Mouse (Mus musculus) CD4-positive, CD25-positive, alpha-beta regulatory T cell, adult 2 months (primary cell): ENCODE measurements at regions not wholly inside any gene's neighbourhood (a gene's known extent, or its start where the extent isn't known, plus 50 kb on each side); places are given as distances from the start of the nearest gene placed in this dataset.

Source experiments
- DNase-seq: peaks from one replicate; pipeline ENCODE4 v3.0.0-alpha.2; 2012; ENCODE audit warnings: low read depth, low spot score

DNA sequence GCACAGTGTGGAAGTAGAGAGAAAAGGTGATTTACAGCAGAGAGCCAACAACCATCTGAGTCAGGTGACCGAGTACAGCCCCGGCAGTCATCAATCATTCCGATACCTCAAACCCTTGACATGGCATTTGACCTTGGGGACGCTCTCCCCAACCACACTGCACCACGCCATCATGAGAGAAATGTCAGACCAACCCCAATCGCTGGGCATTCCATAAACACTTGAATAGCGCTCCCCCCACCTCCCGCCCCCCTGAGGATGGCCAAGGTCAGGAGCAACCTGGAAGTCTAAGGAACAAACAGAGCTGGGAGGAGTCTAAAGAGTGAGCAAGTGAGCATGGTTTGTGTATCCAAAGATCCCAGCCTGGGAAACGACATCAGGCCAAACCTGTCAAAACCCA, 198.2 kb upstream of the Srrm4 start:
- no peak for DNase-seq

DNA sequence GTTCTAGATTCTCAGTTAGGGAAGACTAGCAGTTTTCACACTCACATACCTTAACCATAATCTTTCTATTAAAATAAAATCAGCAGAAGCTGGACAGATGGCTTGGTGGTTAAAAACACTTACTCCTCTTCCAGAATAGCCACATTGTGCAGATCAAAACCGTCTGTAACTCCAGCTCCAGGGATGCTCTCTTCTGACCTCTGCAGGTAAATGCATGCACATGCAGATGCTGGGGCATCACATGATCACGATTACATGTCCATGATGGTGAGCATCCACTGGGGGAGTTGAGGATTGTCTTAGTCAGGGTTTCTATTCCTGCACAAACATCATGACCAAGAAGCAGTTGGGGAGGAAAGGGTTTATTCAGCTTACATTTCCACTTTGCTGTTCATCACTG, 184.8 kb upstream of the Srrm4 start:
- no peak for DNase-seq

DNA sequence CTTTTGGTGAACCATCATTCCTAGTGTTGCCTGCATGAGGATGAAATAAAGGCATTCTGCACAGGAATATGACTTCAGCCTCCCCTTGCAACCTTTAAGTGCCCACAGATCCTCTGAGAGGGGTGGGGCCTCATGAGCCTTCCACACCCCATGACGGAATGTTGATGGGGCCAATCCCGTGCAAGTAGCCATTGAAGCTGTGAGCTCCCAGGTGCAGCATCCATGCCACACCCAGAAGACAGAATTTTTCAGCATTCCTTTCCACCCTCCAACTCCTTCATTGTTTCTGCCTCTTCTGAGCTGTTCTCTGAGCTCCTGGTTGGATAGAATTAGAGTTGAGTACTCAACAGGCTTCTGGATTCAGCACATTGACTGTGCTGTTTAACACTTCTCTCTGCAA, 174.6 kb upstream of the Srrm4 start:
- DNase-seq: no peak

DNA sequence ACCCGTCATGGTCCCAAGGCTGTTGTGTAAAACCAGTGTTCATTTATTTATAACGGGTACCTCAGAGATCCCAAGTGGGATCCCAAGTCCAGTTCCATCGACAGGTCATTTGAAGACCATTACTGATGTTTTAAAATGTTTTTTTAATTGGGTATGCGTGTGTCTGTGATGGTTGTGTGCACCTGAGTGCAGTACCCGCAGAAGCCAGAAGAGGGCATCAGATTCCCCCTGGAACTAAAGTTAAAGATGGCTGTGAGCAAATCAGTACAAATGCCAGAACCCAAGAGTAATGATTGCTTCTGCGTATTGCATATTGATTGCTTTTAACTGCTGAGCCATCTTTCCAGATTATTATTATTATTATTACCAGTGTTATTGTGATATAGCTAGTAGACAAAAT, 169.7 kb upstream of the Srrm4 start:
- DNase-seq: no peak

DNA sequence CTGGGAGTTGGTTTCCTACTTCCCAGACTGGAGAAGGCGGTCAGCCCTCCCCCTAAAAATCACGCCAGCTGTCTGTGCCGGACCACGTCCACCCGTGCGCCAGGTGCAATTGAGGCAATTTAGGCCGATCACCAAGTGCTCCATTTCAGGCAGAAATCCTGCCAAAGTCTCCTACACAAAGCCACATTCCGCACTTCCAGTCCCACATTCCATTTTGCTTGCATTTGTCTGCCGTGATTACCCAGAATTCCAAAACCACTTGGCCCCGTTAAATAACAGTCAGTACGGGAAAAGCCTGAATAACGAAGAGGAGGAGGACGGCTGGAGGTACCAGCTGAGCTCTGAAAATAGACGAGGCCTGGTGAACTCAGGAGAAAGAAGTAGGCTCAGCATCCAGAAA, 167.1 kb upstream of the Srrm4 start:
- DNase-seq: no peak

DNA sequence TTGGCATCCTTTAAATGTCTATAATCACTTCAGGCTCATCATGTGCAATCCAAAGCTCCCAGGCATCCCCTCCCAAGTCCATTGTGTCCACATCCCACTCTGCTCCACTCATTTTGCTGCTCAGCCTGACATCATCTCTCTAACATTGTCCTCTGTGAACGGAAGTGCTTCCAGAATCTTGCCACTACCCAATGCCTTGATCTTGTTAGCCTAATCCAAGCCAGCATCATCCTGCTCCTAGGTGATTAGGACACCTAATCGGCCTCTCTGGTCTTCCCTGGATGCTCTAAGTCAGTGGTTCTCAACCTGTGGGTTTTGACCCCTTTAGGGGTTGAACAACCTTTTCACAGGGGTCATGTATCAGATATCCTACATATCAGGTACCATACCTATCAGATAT, 161.3 kb upstream of the Srrm4 start:
- DNase-seq: no peak

DNA sequence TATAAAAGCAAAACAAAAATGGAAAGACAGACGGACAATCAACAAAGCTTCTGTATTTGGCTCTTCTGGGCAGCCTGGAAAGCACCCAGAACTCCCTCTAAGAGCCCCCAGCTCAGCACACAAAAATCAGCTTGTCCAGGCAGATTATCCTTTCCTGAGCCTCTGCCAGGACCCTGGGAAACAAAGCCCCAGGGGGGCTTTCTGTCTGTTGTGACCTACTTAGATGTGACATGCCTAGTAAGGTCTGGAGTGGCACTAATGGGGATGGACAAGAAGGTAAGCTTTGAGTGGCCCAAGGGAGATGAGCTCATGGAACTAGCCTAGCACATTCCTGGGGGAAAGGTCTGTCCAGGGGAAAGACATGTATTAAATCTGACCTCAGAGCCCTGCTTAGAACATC, 160.5 kb upstream of the Srrm4 start:
- DNase-seq: no peak

DNA sequence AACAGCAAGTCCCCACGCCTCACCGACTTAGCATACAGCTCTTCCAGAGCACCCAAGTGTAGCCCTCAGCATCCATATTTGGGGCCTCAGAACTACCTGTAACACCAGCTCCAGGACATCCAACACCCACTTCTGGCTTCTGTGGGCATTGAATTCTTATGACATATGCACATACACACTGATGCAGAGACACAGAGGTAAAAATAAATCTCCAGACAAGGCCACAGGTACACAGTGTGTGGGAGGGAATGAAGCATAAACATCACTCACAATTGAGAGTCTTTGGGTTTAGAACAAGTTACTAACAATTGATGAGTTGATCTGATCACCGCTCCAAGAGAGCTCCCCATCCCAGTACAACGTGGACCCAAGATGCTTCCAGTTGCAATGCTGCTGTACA, 154.2 kb upstream of the Srrm4 start:
- DNase-seq: no peak

DNA sequence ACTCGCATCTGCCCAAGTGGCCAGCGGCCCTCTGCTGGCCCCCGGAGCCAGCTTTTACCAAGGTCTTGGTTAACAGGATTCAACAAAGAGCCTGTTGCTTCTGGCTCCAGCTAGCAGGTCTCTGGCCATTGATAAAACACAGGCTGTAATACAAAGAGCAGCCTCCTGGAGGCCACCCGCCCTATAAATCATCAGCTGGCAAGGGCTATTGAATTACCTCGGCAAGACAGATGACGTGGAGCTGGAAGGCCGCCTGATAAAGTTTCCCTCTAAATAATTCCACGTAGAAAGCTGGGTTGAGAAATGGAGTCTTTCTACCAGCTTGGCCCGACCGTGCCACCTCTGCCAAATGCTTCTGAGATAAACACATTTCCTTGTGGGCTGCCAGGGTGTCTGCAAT, 152.8 kb upstream of the Srrm4 start:
- DNase-seq: no peak

DNA sequence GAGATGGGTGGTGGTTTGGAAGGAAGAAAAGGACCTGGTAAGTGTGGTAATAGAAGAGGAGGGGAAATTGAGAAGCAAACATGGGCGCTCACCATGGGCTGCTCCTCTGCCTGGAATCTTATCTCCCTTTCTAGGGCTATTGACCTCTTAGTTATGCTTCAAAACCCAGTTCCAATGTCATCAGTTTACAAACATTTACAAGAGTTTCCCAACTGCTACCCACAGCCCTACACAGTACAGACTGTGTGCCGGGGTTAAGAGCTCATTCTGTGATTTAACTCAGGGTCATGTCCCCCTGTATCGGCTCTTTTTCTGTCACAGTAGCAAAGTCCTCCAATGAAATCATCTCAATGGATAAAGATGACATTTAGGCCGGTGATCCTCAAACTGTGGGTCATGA, 144.0 kb upstream of the Srrm4 start:
- no peak for DNase-seq

DNA sequence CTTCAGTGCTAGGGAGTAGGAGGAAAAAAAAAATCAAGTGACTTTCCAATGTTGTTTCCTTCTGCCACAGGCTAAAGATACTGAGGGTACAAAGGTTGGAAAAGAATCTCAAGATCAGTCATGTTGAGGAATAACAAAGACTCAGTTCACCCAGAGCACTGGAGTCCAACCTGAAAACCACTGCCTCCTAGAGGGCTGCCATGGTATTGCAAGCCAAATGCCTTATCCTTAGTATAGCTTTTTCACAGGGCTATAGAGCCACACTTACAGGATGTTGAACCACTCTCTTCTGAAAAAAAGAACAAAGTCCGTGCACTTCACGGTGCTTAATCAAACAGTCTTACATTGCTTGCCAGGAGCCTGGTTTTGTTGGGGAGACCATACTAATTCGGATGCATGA, 139.9 kb upstream of the Srrm4 start:
- DNase-seq: no peak

DNA sequence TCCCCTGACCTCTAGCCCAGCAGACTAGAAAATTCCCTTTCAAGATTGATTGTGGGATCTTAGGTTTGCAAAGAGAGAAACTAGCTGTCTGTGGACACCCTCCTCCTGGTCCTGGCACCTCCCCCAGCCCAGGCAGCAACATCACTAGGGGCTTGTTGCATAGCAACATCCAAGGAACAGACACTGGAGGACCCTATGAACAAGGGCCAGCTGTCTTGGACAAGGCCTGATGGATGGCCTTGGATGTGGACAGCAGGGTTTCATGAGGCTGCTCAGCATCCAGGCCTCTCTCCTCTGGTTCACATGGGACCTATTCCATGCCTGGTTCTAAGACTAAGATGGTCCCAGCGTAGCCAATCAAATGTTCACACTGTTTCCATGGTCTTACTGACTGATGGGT, 127.6 kb upstream of the Srrm4 start:
- DNase-seq: no peak

DNA sequence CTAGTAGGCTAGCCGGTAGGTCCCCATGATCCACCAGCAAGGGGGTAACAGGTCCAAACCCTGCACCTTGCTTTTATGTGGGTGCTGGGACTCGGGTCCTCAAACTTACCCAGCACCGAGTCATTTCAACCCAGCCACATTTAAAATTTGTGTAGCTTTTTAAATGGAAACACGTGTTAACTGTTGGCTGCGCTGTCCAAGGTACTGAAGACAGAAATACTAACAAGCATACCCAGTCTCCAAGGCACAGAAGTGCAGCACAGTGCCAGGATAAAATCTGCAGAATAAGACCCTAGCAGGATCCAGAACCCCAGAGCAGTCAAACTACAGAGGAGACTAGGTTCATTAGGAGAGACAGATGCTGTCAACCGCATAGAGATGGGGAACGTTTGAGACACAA, 122.6 kb upstream of the Srrm4 start:
- no peak for DNase-seq

DNA sequence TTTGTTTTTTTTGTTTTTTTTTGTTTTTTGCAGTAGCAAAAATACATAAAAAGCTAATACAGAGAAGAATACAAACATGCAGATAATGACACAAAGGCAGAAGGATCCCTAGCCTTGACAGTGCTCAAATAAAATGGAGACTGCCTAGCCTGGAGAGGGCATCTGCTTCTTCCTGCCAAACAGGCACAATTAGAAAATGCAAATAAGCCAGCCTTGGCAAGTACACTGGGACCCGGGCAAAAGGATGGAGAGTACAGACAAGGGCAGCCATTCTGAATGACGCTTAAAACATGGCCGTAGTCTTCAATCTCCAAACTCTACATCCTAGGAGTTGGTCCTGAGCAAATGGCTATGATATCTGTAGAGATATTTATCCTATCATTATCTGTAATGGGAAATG, 120.4 kb upstream of the Srrm4 start:
- no peak for DNase-seq

DNA sequence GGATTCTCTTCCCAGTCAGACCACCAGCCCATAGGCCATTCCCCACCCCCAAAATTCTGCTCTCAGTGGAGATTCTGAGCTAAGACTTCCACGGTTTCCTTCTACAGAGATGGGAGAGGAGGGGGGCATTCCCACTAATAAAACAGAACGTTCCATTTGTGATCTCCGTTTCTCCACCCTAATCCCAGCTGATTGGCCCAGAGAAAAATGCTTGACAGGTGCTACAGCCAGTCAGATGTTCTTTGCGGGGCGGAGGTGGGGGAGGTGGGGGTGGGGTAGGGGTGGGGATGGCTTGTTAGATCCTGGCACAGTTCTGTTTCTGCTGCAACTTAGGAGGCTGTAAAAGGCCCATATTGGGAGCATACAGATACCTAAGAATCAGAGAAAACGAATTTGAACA, 116.9 kb upstream of the Srrm4 start:
- no peak for DNase-seq

DNA sequence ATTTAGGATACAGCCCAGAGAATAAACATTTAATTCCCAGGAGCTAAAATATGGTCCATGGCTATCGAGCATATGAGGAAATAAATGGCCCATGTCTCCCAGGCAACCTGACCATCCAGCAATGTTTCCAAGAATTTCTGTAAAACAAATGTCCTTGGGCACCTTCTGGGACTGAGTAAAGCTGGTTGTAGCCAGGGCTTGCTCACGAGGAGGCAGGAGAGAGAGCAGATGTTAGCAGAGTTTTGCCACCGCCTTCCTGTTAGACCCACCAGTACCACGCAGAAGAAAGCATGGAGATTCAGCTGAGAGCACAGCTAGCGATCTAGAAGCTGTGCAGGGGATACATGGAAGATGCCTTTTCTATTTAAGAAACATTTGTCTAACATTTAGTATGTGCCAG, 70.8 kb upstream of the Srrm4 start:
- no peak for DNase-seq

DNA sequence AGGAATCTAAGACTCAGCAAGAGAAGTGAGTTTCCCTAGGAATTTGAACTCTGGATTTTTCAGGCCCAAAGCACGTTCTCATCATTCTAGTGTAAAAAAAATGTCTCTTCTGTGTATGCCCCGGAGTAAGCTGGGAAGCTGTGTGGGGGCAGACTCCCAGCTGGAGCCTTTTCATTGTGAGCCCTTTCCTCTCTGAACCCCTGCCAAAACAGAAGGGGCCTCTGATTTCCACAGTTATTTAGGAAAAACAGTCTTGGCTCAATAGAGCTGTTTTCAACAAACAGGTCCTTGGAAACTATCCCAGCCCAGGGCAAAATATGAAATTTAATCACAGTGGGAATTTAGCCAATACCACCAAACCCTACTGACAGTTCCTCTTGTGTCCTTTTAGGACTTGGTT, 70.2 kb upstream of the Srrm4 start:
- no peak for DNase-seq

DNA sequence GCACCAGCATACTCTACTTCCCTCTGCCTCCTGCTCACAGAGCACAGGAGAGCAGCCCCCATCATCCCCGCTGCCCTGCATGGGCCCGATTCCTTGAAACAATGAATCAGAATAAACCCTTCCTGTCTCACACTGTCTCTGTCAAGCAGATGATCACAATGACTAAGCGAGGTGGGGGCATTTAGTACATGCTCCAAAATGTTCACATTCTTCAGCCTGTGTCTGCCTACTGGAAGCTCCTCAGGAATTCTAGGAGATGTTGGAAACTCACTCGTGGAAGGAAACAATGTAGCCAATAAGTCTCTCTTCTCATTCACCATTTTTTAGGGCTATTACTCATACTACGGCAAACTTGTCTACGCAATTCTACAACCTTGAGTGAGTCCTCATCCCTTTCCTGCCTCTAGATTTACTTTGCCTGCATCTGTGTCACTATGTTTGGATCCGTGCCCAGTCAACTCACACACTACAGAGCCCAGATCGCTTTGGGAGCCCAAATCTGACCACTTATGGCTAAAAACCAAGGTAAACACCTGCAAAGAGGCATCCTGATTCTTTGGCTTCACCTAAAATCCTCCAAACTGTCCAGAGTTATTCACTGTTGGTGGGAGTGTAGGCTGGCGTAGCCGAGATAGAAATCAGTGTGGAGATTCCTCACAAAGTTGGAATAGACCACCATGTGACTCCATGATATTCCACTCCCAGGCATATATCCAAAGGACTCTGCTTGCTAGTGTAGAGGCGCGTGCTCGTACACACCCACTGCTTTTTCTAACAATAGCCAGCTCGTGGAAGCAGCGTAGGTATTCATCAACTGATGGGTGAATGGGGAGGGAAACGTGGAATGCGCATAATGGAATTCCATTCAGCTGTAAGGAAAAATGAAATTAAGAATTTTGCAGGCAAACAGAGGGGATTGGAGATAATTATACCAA, 63.1 kb upstream of the Srrm4 start:
- no peak for DNase-seq
